Mouse (Mus musculus) liver, postnatal 0 days (tissue): ENCODE measurements at regions not wholly inside any gene's neighbourhood (a gene's known extent, or its start where the extent isn't known, plus 50 kb on each side); places are given as distances from the start of the nearest gene placed in this dataset.

Experiments
- CTCF ChIP-seq: sonication (generic); IDR thresholded peaks from 2 replicates; pipeline ENCODE4 v1.5.1; 2016; ENCODE audit warnings: antibody characterized with exemption, low read depth
- EP300 ChIP-seq: IDR thresholded peaks from 2 replicates; pipeline ENCODE4 v1.6.1; 2016; ENCODE audit warnings: antibody characterized with exemption, low read depth, mild to moderate bottlenecking

GRCm38 (mm10) chr9:30536508-30537100 is 109.7 kb downstream of the Snx19 start:
- TF ChIP-seq CTCF (no peak), EP300 (no peak)
